Mouse (Mus musculus) inflammation-experienced regulatory T-cells, adult 6 months (primary cell): ENCODE measurements around the gene Mybph. TPM values are rescaled to one million over a fixed set of nuclear protein-coding genes. Genes with fewer than 3 reads are reported as not detected.
A peak's percentile ranks its signal among the peaks of the same experiment; 100 is the strongest.

Source experiments
- ATAC-seq: one replicate; pipeline ENCODE4 v1.8.0; 2017
- polyA plus RNA-seq, 3 experiments: library from polyadenylated mRNA; unstranded; fragments of 100-300 nt; shearing (Covaris generic); gene quantifications; one replicate each; pipeline ENCODE4 v1.2.1; 2017

The Mybph gene
- polyA plus RNA-seq, 3 experiments from 2014 or later: not detected

- no peak for ATAC-seq
Observed at GRCm38 (mm10) chr1:134188217-134188616, 5.0 kb upstream of the Mybph start.

- ATAC-seq: peak; percentile 41
Observed at GRCm38 (mm10) chr1:134188989-134189729, 4.1 kb upstream of the Mybph start.

DNA sequence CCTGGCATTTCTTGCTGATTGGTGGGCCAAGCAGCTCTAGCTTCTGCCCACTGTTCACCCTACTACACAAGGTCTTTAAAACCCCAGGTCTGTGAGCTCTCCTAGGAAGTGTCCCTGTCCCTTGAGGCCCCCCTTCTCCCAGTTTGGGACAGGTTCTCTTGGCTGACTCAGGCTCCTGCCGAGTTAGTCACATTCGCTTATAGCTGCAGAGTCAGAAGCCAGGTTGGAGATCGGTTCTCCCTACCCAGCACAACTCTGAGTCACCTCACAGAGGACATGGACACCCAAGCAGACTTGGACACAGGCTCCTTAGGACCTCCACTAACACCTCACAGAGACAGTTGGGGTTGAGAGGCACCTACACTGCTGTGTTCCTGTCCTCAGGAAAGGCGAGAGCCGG, 2.1 kb upstream of the Mybph start:
- no peak for ATAC-seq

GRCm38 (mm10) chr1:134192024-134192423, 1.2 kb upstream of the Mybph start:
- ATAC-seq: no peak

- ATAC-seq: no peak
Observed at GRCm38 (mm10) chr1:134193674-134194197, 488 bp downstream of the Mybph start.

- no peak for ATAC-seq
Observed at GRCm38 (mm10) chr1:134194298-134195022, 1.2 kb downstream of the Mybph start.

GRCm38 (mm10) chr1:134195117-134195516, 1.9 kb downstream of the Mybph start:
- no peak for ATAC-seq

DNA sequence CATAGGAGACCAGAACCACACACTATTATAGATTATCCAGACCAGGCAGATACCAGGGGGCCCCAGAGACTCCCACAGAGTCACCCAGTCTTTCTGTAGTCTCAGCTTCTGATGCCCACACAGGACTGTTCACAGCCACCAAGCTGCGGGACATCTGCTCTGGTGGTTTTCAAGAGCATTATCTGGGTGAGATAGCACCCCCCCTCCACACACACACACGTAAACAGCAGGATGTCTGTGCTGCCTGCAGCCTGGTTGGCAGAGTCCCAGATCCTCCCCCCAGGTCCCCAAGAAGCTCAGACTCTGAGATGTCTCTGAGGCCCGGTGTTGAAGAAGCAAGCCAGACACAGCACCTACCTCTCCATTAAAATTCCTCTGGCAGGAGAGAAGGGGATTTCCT, 2.3 kb downstream of the Mybph start:
- peak; percentile 73 for ATAC-seq

GRCm38 (mm10) chr1:134195979-134196378, 2.7 kb downstream of the Mybph start:
- peak; percentile 11 for ATAC-seq

GRCm38 (mm10) chr1:134196386-134196785, 3.1 kb downstream of the Mybph start:
- peak; percentile 73 for ATAC-seq

GRCm38 (mm10) chr1:134197325-134197982, 4.2 kb downstream of the Mybph start:
- ATAC-seq: no peak

DNA sequence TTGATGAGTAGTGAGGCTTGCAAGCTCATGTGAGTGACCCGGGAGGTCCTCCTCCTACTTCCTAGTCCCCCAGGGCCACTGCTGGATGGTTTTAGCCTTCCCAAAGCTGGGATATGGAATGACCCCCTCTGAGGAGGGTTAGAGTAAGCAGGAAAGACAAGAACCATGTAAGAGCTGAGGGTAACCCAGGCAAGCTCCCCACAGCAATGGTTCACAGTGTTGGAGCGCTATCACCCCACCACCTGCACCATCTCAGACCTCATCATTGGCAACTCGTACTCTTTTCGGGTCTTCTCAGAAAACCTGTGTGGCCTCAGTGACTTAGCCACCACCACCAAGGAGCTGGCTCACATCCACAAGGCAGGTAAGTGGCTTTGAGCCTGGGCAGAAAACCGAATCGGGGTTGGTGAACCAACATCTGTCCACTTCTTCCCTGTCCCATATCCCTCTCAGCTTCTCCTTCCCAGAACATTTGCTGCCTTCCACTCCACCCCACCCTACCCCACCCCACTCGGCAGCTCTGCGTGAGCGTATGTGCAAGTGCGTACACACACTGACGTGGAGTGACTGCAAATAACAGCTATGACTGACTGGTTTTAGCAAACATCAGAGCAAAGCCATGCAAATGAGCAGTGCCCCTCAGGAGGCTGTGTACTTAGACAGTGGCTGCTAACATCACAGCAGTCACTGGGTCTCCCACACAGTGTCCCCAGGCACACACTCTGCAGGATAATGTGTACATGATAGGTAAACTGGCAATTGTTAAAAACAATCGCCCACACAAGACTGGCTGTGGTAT, 5.1 kb downstream of the Mybph start:
- ATAC-seq: no peak

- no peak for ATAC-seq
Observed at GRCm38 (mm10) chr1:134200481-134200880, 7.2 kb downstream of the Mybph start.

DNA sequence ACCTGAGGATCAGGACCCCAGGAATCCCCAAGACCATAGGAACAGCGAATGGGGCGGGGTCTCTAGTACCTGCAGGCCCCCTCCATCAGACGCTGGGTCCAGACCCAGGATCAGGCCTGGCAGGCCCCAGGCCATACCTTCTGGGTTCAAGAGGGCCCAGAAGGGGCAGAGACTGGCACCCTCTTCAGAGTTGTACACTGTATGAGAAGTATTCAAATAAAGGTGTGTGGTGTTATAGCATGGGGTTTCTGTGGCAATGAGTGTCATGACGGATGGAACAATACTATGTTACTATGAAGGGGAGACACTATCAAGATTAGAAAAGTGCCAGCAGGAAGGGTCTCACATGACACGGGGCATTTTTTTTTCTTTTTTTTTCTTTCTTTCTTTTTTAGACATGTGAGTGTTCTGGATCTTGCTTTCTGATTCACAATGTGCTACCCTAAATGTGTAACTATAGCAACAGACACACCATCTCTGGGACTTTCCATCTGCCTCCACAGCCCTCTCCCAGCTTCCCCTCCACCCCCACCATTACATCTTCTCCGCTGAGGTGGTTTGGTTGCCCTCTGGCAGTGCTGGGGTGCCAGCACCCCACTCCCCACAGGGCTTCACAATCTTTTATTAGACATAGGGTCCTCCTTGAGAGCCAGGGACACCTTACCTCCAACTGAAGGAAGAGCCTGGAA, 7.9 kb downstream of the Mybph start:
- ATAC-seq: peak; percentile 67

- ATAC-seq: no peak
Observed at GRCm38 (mm10) chr1:134201751-134202420, 8.6 kb downstream of the Mybph start.

- ATAC-seq: no peak
Observed at GRCm38 (mm10) chr1:134204230-134204629, 11.0 kb downstream of the Mybph start.

- no peak for ATAC-seq
Observed at GRCm38 (mm10) chr1:134205296-134206018, 12.2 kb downstream of the Mybph start.

DNA sequence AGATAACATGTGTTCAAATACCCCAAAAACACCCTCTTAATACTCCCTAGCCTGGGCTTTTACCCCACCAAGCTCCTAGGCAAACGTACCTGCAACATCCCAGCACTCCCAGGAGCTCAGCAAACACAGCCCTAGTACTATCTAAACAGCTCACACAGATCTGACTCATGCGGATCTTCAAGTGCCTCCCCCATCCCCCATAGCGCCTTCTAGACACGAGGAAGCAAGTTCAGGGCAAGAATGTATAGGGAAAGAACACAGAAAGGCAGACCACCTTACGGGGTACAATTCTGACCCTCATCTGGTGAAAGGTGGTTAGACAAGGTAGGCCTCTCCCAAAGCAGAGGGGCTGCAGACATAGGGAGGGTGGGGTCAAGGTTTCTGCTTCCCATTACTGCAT, 12.8 kb downstream of the Mybph start:
- no peak for ATAC-seq

DNA sequence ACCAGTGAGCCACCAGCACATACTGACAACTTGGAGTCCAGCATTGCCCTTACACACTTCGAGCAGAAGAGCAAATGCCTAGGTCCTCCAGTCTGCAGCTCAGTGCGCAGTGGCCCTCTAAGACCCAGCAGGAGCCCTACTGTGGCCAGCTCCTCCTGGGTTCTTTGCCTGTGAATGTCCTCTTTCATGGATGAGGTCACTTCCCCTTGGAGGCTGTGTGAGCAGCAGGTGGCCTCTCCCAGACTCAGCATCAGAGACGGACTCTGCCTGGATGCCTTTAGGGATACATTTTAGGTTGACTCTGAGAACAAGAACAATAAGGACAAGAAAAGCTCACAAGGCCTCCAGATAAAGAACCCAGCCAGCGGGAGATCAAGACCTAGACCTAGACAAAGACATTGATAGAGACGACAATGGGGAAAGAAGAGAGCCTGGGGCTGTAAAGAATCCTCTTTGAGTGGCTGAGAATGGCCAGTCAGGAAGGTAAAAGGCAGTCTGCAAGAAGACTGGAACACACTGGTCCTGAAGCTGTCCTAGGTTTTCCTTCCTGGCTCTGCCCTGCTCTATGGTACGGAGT, 17.0 kb downstream of the Mybph start:
- no peak for ATAC-seq

DNA sequence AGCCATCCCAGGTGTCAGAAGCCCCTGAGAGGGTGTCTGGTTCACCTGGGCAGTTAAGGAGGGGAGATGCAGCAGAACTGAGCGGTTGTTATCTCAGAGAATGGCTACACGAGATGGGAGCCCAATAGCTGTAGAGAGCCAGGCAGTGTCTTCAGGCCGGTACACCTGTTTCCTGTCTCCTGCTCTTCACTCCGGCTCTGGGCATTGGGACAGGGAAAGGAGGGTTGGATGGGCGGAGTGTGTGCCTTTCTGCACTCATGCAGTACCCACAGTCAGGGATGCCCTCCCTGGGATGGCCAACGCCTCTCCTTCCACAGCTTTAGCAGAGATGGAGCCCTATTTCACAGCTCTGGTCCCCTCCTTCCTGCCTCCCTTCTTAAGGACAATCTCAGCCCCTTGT, 17.8 kb downstream of the Mybph start:
- ATAC-seq: no peak
